Mouse (Mus musculus) small intestine, adult 2 months (tissue): ENCODE measurements around the gene Tns3. TPM values are rescaled to one million over a fixed set of nuclear protein-coding genes. Genes with fewer than 3 reads are reported as not detected.

Experiments
- H3K27ac ChIP-seq: fragments of 200-500 bp; 2 replicates; pipeline ENCODE4 v1.5.1; 2012; ENCODE audit warnings: low read depth, low read length, control low read depth, inconsistent platforms; ENCODE audit not compliant: insufficient read depth
- H3K27me3 ChIP-seq: fragments of 200-500 bp; 2 replicates; pipeline ENCODE4 v1.6.1; 2012; ENCODE audit warnings: mild to moderate bottlenecking, moderate library complexity, low read length, inconsistent platforms; ENCODE audit not compliant: control insufficient read depth, insufficient read depth
- H3K36me3 ChIP-seq: fragments of 200-500 bp; 2 replicates; pipeline ENCODE4 v1.6.1; 2012; ENCODE audit warnings: mild to moderate bottlenecking, low read length, control low read depth, inconsistent platforms; ENCODE audit not compliant: control insufficient read depth, insufficient read depth
- H3K4me1 ChIP-seq: fragments of 200-500 bp; 2 replicates; pipeline ENCODE4 v1.6.1; 2012; ENCODE audit warnings: low read length, inconsistent platforms, mixed read lengths; ENCODE audit not compliant: control insufficient read depth, insufficient read depth, insufficient read length
- H3K4me3 ChIP-seq: fragments of 200-500 bp; 2 replicates; pipeline ENCODE4 v1.5.1; 2012; ENCODE audit warnings: low read depth, mild to moderate bottlenecking, control low read depth, inconsistent platforms, low read length, moderate library complexity
- CTCF ChIP-seq: fragments of 200-500 bp; IDR thresholded peaks from 2 replicates; pipeline ENCODE4 v1.5.1; 2012; ENCODE audit warnings: low read depth, mild to moderate bottlenecking, control low read depth, inconsistent platforms, low read length, moderate library complexity, mixed read lengths; ENCODE audit not compliant: insufficient replicate concordance, insufficient read length; ENCODE audit errors: extremely low read depth
- POLR2A ChIP-seq: fragments of 200-500 bp; IDR thresholded peaks from 2 replicates; pipeline ENCODE4 v1.6.1; 2012; ENCODE audit warnings: low read depth, mild to moderate bottlenecking, control low read depth, inconsistent platforms, low read length, moderate library complexity
- WGBS: fragments of 180-500 bp; shearing (Covaris S2); methylation state at CpG from one replicate; pipeline ENCODE4 v1.1.7; 2018; 5-methylcytosine and 5-hydroxymethylcytosine counted together
- polyA plus RNA-seq: library from polyadenylated mRNA; depleted of rRNA; stranded (reverse); fragments of >200 nt; gene quantifications from 2 replicates; pipeline ENCODE4 v1.2.3, GENCODE M21; 2012

Tns3 gene
- polyA plus RNA-seq, 1 experiment: 24.9 TPM

DNA sequence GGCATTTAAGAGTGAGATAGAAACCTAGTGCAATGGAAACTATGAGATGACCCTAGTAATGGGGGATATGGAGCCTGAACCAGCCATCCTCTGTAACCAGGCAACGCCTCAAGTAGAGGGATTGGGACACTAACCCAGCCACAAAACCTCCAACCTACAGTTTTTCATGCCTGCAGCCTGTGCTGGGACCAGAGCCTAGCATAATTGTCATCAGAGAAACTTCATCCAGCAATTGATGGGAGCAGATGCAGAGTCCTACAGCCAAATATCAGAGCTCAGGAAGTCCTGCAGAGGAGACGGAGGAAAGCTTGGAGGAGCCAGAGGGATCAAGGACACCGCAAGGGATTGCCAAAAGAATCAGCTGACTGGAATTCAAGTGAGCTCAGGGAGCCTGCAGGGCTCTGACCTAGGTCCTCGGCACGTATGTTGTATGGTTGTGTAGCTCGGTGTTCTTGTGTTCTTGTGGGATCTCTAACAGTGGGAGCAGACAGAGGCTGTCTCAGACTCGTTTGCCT, 278.4 kb downstream of the Tns3 start:
- TF ChIP-seq POLR2A (no peak), CTCF (no peak)
- no peak overlapping the region for H3K4me3 ChIP-seq
- no peak overlapping the region for H3K27ac ChIP-seq
- no peaks in the 10 kb centered on the region for H3K4me1 ChIP-seq
- H3K27me3 ChIP-seq: no peaks in the 10 kb centered on the region
- no peaks in the 10 kb centered on the region for H3K36me3 ChIP-seq
- 75% methylated on average over 7 of the region's 7 CpGs for WGBS
